Mouse (Mus musculus): ENCODE data around the gene Olfr896-ps1.

Gene Olfr896-ps1

GRCm38 (mm10) chr9:38290807-38291206 lies at the start of gene Olfr896-ps1:
Gene Olfr896-ps1 (plus strand): TSS chr9:38291107.
- DNase-seq: no peak

GRCm38 (mm10) chr9:38252474-38252873 lies 38.4 kb upstream of the Olfr896-ps1 start, which contains the start of gene Olfr143:
Gene Olfr143 (plus strand): TSS chr9:38252774.
- DNase-seq: no peak

- DNase-seq: no peak
Observed at GRCm38 (mm10) chr9:38267551-38267950, 23.4 kb upstream of the Olfr896-ps1 start, which contains the start of gene Olfr895. Gene Olfr895 (plus strand): TSS chr9:38267851.

GRCm38 (mm10) chr9:38328760-38329159 lies 37.9 kb downstream of the Olfr896-ps1 start, which contains the start of gene Olfr25:
Gene Olfr25 (plus strand): TSS chr9:38329060.
- no peak for DNase-seq
